Mouse (Mus musculus): ENCODE results near the gene Ankrd55.
"Not testable (repeated sequence)": the region's sequence is repeated elsewhere in the genome, so short reads cannot be mapped to it uniquely, and the experiment has no call there.

Ankrd55 gene

DNA sequence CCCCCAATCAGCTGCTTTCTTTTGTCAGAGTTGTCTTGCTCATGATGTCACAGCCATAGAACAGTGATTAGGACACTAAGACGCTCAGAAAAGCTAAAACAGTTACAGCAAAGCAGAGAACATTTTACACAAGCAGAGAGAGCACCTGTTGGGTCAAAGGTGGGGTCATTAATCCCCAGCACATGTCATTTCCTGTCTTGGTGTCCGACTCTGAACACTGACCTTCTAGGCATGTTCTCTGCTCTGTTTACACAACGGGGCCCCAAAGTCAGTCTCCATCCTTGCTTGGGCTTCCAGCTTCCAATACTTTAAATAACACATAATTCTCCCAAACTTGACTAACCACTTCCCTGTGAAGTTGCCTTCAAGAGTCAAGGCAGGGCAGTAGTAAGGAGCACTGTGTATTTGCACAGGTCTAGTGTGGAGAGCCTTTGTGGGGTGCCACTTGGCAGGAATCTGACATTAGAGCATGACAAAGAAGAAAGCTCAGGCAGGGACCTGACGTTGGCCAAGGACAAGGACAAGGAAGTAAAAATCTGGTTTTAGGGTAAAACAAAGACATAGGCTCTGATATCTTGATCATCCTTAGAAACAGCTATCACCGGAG lies 123.1 kb downstream of the Ankrd55 start:
- DNase-seq (ENCODE audit: low read depth, low spot score) = no peak

DNA sequence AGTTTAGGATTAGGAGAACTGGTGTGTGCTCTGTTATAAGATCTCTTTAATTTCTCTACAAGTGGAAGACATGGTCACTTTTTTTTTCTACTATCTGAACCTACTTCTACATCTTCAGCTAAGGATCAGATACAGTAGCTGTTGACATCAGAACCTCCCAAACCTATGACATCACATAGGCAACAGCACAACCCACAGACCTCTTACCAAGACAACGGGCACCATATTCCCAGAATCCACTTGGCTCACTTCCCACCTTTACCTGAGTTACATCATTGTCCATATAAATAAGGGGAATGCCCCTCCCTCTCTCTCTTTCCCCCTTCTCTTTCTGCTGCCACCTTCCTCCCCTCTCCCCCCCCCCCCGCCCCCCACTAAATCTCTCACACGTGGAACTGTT lies 124.0 kb downstream of the Ankrd55 start:
- DNase-seq (ENCODE audit: low read depth, low spot score) = no peak

- DNase-seq (ENCODE audit: low read depth, low spot score) = no peak
These were observed 124.6 kb downstream of the Ankrd55 start for GRCm38 (mm10) chr13:112412824-112413223.

GRCm38 (mm10) chr13:112413611-112414010 lies 125.4 kb downstream of the Ankrd55 start:
- DNase-seq (ENCODE audit: low read depth, low spot score) = no peak

DNA sequence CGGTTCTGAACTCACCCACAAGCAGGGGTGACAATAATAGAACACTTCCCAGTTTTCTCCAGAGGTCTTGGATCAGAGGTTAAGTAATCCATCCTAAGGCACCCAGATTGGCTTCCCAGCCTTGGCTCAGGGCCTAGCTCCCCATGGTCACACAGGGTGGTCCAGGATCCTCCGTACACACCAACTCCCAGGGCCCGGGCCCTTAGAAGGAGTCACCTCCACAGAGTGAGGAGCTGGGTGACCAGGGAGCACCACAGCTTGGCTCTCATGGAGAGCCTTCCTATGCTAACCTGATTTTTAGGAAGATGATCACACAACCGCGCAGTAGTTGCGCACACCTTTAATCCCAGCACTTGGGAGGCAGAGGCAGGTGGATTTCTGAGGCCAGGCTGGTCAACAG lies 127.6 kb downstream of the Ankrd55 start:
- DNase-seq (ENCODE audit: low read depth, low spot score) = no peak

GRCm38 (mm10) chr13:112416410-112417162 lies 128.3 kb downstream of the Ankrd55 start:
- no peak for DNase-seq (ENCODE audit: low read depth, low spot score)

- DNase-seq (ENCODE audit: low read depth, low spot score) = no peak
These were observed 128.9 kb downstream of the Ankrd55 start for GRCm38 (mm10) chr13:112417163-112417523.

DNA sequence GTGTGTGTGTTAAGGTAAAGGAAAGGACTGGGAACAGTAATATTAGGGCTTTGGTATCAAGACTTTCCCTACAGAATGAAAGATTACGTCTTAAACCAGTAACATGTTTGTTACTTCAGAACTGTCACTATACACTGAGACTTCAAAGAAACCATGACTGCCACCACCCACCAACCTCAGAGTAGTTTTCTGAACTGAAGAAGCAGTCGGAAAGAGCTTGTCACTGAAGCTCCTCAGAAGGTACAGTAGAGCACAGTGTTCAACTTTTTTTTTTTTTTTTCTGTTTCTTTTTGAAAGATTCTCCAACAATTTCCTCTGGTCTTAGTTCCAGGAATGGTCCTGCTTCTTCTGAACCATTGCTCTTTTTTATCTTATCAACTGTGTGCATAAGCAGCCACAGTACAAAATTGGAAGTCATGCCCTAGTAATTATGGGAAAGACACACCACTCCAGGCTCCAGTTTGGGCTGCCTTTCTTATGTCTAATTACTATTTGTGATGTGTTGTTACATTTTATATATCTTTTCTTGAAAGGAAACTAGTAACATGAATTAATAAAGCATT lies 129.7 kb downstream of the Ankrd55 start:
- DNase-seq (ENCODE audit: low read depth, low spot score) = no peak

- no peak for DNase-seq (ENCODE audit: low read depth, low spot score)
These were observed 130.3 kb downstream of the Ankrd55 start for GRCm38 (mm10) chr13:112418595-112418994.

DNA sequence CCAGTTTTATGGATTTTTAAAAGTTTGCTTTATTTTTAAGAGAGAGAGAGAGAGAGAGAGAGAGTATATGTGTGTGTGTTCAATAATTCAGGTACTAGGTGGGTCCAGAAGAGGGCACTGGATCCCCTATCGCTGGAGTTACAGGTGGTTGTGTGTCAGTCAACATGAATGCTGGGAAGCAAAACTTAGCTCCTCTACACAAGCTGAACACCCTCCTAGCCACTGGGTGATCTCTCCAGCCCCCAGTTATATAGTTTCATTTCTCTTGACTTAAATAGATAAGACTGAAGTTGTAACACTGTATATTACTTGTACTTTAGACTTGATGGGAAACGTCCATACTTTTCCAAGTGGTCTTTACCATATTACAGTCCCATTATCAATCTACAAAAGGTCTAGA lies 136.0 kb downstream of the Ankrd55 start:
- DNase-seq (ENCODE audit: low read depth, low spot score) = no peak

DNA sequence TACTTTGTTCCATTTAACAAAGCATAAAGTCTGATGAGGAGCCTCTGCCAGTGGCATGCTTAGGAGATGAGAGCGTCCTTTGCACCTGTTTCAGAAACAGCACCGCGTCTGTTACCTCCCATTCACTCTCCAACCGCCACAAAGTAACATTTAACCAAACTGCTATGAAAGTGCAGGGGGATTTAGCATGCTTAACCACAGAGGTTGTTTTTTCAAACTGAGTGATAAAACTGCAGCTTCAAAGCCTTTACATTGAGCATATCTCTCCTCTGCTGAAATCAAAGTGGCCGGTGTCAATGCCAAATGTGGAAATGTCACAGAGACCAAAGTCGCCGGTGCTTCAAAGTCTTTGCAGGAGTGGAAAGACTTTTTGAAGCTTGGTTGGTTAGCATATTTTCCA lies 136.4 kb downstream of the Ankrd55 start:
- no peak for DNase-seq (ENCODE audit: low read depth, low spot score)

DNA sequence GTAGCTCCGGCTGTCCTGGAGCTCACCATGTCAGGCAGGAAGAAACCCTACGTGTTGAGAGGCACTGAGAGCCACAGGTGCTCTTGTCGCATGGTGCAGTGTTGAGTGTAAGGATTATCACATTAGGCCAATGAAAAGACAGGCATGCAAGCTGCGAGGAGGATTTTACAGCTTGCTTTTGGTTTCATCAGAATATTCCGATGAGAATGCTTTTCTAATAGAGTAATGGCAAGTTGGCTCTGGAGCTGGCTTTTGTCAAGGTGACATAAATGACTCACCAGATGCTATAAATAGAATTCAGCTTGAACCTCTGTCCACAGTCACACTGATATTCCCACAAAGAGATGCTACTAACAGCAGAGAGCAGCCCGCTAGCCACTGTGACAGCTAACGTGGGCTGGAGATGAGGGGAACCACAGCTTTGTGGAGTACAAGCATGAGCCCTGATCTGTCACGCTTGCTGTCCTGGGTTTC lies 137.0 kb downstream of the Ankrd55 start:
- DNase-seq (ENCODE audit: low read depth, low spot score) = no peak

- no peak for DNase-seq (ENCODE audit: low read depth, low spot score)
These were observed 138.2 kb downstream of the Ankrd55 start for GRCm38 (mm10) chr13:112426265-112427135.

GRCm38 (mm10) chr13:112427136-112427470 lies 138.9 kb downstream of the Ankrd55 start:
- not testable (repeated sequence) for DNase-seq (ENCODE audit: low read depth, low spot score)

DNA sequence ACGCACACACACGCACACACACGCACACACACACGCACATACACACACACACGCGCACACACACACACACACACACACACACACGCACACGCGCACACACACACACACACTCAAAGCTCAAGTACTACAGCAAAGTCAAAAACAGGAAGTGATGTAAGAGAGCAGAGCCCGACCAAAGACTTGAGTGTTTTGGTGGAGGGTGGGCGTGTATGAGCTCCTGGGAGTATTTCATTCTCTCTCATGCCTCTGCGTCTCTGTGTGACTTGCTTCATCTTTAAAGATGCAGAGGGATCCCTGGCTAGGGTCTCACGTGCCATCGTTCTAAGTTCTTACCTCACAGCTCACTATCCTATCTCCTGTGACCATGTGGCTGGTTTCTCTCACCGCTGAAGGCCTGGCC lies 139.3 kb downstream of the Ankrd55 start:
- DNase-seq (ENCODE audit: low read depth, low spot score) = no peak

GRCm38 (mm10) chr13:112433271-112433670 lies 145.0 kb downstream of the Ankrd55 start:
- no peak for DNase-seq (ENCODE audit: low read depth, low spot score)
